Comparison of ENCODE assay signal across 16 mouse cellular contexts in the genomic region with DNA sequence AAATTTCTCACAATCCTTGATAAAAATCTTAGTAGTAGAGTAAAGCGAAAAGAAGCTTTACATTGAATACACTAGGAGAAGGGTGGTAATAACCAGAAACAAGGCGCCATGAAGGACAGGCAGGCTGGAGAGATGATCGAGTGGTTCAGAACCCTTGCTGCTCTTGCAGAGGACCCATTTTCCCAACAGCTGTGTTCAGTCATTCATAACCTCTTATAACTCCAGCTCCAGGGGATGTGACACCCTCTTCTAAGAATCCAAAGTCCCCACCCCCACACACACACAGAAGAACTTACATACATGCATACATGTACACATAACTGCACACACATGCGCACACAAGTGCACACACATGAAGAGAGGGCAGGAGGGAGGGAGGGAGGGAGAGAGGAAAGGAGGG.
"Had no signal": no experiment of that assay in that cellular context is flagged by ENCODE, and none has a peak within 500 bp of the region (broad histone marks: within the 10 kb centered on the region; RNA-seq: fewer than 3 reads in every experiment).

No protein-coding gene starts in this region.

- H3K9me3 ChIP-seq: liver, embryonic 13.5 days; liver, embryonic 15.5 days; midbrain, embryonic 13.5 days; midbrain, embryonic 15.5 days; neural tube, embryonic 12.5 days; stomach, embryonic 15.5 days had no signal

- ATAC-seq: liver, postnatal 0 days; midbrain, embryonic 13.5 days; midbrain, embryonic 15.5 days had no signal

- H3K36me3 ChIP-seq: liver, embryonic 13.5 days; liver, embryonic 15.5 days; midbrain, embryonic 13.5 days; midbrain, embryonic 15.5 days; neural tube, embryonic 12.5 days; stomach, embryonic 15.5 days had no signal

- H3K4me1 ChIP-seq: liver, embryonic 13.5 days; liver, embryonic 15.5 days; megakaryocyte, embryonic 14.5 days; midbrain, embryonic 13.5 days; midbrain, embryonic 15.5 days; neural tube, embryonic 12.5 days; stomach, embryonic 15.5 days had no signal

- H3K27me3 ChIP-seq: liver, embryonic 13.5 days; liver, embryonic 15.5 days; megakaryocyte, embryonic 14.5 days; midbrain, embryonic 13.5 days; midbrain, embryonic 15.5 days; neural tube, embryonic 12.5 days; stomach, embryonic 15.5 days had no signal

- DNase-seq: liver, embryonic 13.5 days; liver, postnatal 0 days; right cerebral cortex, postnatal 14 days; thymus, adult 2 months; thymus, postnatal 25 days; thymus, postnatal 4 days had no signal

- H3K9ac ChIP-seq: liver, embryonic 13.5 days; liver, embryonic 15.5 days; liver, postnatal 0 days; midbrain, embryonic 13.5 days; midbrain, embryonic 15.5 days; neural tube, embryonic 12.5 days; stomach, embryonic 15.5 days had no signal

- H3K4me3 ChIP-seq: liver, embryonic 13.5 days; liver, embryonic 15.5 days; megakaryocyte, embryonic 14.5 days; midbrain, embryonic 13.5 days; midbrain, embryonic 15.5 days; neural tube, embryonic 12.5 days; stomach, embryonic 15.5 days had no signal

- H3K4me2 ChIP-seq: liver, embryonic 11.5 days; liver, embryonic 13.5 days; liver, embryonic 15.5 days; midbrain, embryonic 11.5 days; midbrain, embryonic 13.5 days; midbrain, embryonic 15.5 days; neural tube, embryonic 12.5 days; stomach, embryonic 15.5 days had no signal

- H3K27ac ChIP-seq: liver, embryonic 13.5 days; liver, embryonic 15.5 days; macrophage; midbrain, embryonic 13.5 days; midbrain, embryonic 15.5 days; neural tube, embryonic 12.5 days; stomach, embryonic 15.5 days; stomach, postnatal 0 days had no signal
